Mouse (Mus musculus) small intestine, adult 2 months (tissue): ENCODE results near the gene Rhbdd2. TPM values are rescaled to one million over a fixed set of nuclear protein-coding genes. Genes with fewer than 3 reads are reported as not detected.
"Not testable (repeated sequence)": the region's sequence is repeated elsewhere in the genome, so short reads cannot be mapped to it uniquely, and the experiment has no call there.

Experiments
- H3K27ac ChIP-seq: fragments of 200-500 bp; 2 replicates; pipeline ENCODE4 v1.5.1; 2012; ENCODE audit warnings: low read depth, low read length, control low read depth, inconsistent platforms; ENCODE audit not compliant: insufficient read depth
- H3K27me3 ChIP-seq: fragments of 200-500 bp; 2 replicates; pipeline ENCODE4 v1.6.1; 2012; ENCODE audit warnings: mild to moderate bottlenecking, moderate library complexity, low read length, inconsistent platforms; ENCODE audit not compliant: control insufficient read depth, insufficient read depth
- H3K36me3 ChIP-seq: fragments of 200-500 bp; 2 replicates; pipeline ENCODE4 v1.6.1; 2012; ENCODE audit warnings: mild to moderate bottlenecking, low read length, control low read depth, inconsistent platforms; ENCODE audit not compliant: control insufficient read depth, insufficient read depth
- H3K4me1 ChIP-seq: fragments of 200-500 bp; 2 replicates; pipeline ENCODE4 v1.6.1; 2012; ENCODE audit warnings: low read length, inconsistent platforms, mixed read lengths; ENCODE audit not compliant: control insufficient read depth, insufficient read depth, insufficient read length
- H3K4me3 ChIP-seq: fragments of 200-500 bp; 2 replicates; pipeline ENCODE4 v1.5.1; 2012; ENCODE audit warnings: low read depth, mild to moderate bottlenecking, control low read depth, inconsistent platforms, low read length, moderate library complexity
- CTCF ChIP-seq: fragments of 200-500 bp; IDR thresholded peaks from 2 replicates; pipeline ENCODE4 v1.5.1; 2012; ENCODE audit warnings: low read depth, mild to moderate bottlenecking, control low read depth, inconsistent platforms, low read length, moderate library complexity, mixed read lengths; ENCODE audit not compliant: insufficient replicate concordance, insufficient read length; ENCODE audit errors: extremely low read depth
- POLR2A ChIP-seq: fragments of 200-500 bp; IDR thresholded peaks from 2 replicates; pipeline ENCODE4 v1.6.1; 2012; ENCODE audit warnings: low read depth, mild to moderate bottlenecking, control low read depth, inconsistent platforms, low read length, moderate library complexity
- WGBS: fragments of 180-500 bp; shearing (Covaris S2); methylation state at CpG from one replicate; pipeline ENCODE4 v1.1.7; 2018; 5-methylcytosine and 5-hydroxymethylcytosine counted together
- polyA plus RNA-seq: library from polyadenylated mRNA; depleted of rRNA; stranded (reverse); fragments of >200 nt; gene quantifications from 2 replicates; pipeline ENCODE4 v1.2.3, GENCODE M21; 2012; rRNA removed

The Rhbdd2 gene
- 13.3 and 13.4 TPM in 2 replicates for polyA plus RNA-seq

DNA sequence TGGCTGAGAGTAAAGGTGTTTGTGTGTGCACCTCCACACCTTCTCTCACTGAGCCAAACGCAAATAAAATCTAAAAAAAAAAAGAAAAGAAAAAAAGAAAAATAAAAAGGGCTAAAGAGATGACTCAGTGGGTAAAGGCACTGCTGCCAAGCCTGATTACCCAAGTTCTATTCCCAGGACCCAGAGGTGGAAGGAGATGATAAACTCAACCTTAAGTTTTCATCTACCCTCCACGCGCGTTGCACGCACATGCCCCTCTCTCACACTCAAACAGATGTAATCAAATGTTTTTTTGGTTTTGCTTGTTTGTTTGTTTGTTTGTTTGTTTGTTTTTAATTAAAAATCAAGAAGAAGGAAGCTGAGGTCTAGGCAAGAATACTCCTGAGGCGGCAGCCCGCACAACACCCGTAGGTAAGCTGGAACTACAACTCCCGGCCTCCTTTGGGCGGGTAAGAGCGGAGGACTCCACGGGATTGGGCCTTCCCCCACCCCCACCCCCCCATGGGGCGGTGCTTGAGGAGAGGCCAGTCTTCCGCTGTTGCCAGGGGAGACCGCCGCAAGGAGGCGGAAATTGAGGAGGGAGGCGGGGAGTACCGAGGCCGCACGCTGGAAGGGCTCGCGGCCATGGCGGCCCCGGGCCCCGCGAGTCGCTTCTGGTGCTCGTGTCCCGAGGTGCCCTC, at the start of gene Rhbdd2:
TSS of gene Rhbdd2 (plus strand) at position 502 of the 680 bp plus-strand sequence.
- H3K27ac ChIP-seq, result peak within 1 kb of the TSS; percentile 19
- H3K4me3 ChIP-seq, result peak within 1 kb of the TSS; percentile 96
- peaks cover 2% of the 10 kb centered on the region; the same call in 1 of the 2 replicates for H3K4me1 ChIP-seq
- no peaks in the 10 kb centered on the region for H3K27me3 ChIP-seq
- TF ChIP-seq POLR2A, result peak; percentile 47; the same call in 1 of the 2 replicates
- no peak for TF ChIP-seq CTCF
- peaks cover 7% of the 10 kb centered on the region for H3K36me3 ChIP-seq
- WGBS, result 11% methylated on average over 30 of the region's 30 CpGs

DNA sequence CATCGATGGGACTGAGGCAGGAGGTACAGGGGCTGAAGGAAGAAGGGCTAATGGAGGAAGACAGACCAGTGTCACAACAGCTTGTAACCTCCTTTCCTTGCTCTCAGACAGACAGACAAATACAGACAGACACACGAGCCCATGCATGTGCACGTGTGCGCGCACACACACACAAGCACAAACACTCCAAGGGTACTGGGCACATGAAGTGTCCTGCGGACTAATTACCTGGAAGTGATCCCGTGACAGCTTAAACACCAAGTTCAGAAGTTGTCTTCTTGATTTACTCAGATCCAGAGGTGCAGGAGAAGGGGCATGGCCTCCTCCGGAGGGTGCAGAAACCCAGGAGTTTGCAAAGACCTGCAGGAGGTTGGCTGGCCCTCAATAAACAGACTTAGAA, 46.7 kb upstream of the Rhbdd2 start:
- WGBS, result 84% methylated on average over 8 of the region's 8 CpGs
- Histone ChIP-seq H3K4me3 (no peak overlapping the region), H3K4me1 (peaks cover 25% of the 10 kb centered on the region; the same call in 1 of the 2 replicates), H3K27me3 (no peaks in the 10 kb centered on the region), H3K27ac (no peak overlapping the region), H3K36me3 (no peaks in the 10 kb centered on the region)
- TF ChIP-seq CTCF (no peak), POLR2A (no peak)

- Histone ChIP-seq H3K36me3 (no peaks in the 10 kb centered on the region), H3K4me3 (no peak overlapping the region), H3K27ac (peak overlapping the region; percentile 46; the same call in 1 of the 2 replicates), H3K4me1 (peaks cover 25% of the 10 kb centered on the region; the same call in 1 of the 2 replicates), H3K27me3 (no peaks in the 10 kb centered on the region; the same call in 1 of the 2 replicates)
- TF ChIP-seq CTCF (no peak), POLR2A (no peak)
- WGBS, result 41% methylated on average over 4 of the region's 4 CpGs
Observed at GRCm38 (mm10) chr5:135587764-135588163, 44.7 kb upstream of the Rhbdd2 start.

DNA sequence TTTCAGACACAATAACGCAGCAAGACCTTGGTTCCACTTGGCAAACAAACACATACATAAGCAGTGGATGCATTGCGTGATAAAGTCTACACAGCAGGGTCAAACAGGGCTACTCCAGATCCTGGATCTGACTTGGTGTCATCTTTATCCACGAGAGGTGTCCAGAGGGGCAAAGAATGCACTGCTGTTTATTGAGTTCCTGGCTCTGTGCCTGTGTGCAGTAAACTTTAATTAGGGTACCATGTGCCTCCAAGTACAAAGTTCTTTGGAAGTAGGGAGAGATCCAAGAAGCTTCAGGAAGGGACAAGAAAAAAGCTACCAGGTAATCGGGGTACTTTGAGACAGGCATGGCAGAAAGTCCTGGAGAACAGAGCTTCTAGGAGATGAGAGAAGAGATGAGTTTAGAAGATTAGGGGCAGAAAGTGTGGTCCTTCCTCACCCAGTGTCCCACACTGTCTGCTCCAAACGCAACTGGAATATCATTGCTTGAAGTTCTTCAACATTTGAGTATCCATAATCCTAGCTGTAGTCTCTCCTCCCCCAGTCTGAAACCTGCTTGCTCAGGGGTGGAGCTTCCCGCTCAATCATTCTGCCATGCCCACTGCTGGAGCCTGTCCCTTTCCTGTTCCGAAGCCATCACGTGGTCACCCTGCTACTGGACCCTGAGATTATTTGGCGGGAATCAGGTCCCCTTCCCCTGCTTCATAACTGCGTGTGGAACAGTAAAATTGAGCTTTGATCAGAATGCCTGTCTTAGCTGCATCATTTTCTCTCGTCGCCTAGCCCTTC, 42.2 kb upstream of the Rhbdd2 start:
- Histone ChIP-seq H3K4me3 (no peak overlapping the region), H3K27ac (peak overlapping the region; percentile 94), H3K4me1 (peaks cover 25% of the 10 kb centered on the region; the same call in 1 of the 2 replicates), H3K36me3 (no peaks in the 10 kb centered on the region), H3K27me3 (no peaks in the 10 kb centered on the region; the same call in 1 of the 2 replicates)
- 34% methylated on average over 12 of the region's 12 CpGs for WGBS
- TF ChIP-seq POLR2A (no peak), CTCF (no peak)

DNA sequence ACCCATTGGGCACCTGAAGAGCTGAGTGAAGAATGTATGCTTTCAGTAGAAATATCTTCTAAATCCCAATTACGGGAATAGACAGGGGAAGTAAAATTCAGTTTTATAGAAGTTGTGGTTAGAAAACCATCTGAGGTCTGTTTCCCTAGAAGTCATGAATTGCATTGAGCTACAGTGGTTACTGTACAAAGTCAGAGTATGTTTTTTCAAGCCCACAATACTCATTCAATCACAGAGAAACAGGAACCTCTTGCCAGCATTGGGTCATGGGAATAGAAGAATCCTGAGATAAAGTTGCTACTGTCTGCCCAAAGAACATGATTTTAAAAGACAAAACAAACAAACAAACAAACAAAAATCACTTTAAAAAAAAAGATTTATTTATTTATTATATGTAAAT, 27.8 kb upstream of the Rhbdd2 start:
- not testable (repeated sequence) for H3K27ac ChIP-seq, H3K4me3 ChIP-seq, H3K4me1 ChIP-seq, H3K36me3 ChIP-seq, H3K27me3 ChIP-seq
- no CpG with 5 or more reads among the region's 1 CpGs for WGBS

DNA sequence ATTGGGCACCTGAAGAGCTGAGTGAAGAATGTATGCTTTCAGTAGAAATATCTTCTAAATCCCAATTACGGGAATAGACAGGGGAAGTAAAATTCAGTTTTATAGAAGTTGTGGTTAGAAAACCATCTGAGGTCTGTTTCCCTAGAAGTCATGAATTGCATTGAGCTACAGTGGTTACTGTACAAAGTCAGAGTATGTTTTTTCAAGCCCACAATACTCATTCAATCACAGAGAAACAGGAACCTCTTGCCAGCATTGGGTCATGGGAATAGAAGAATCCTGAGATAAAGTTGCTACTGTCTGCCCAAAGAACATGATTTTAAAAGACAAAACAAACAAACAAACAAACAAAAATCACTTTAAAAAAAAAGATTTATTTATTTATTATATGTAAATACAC, 25.7 kb upstream of the Rhbdd2 start:
- not testable (repeated sequence) for H3K27ac ChIP-seq, H3K27me3 ChIP-seq, H3K36me3 ChIP-seq, H3K4me3 ChIP-seq, H3K4me1 ChIP-seq
- no CpG with 5 or more reads among the region's 1 CpGs for WGBS

DNA sequence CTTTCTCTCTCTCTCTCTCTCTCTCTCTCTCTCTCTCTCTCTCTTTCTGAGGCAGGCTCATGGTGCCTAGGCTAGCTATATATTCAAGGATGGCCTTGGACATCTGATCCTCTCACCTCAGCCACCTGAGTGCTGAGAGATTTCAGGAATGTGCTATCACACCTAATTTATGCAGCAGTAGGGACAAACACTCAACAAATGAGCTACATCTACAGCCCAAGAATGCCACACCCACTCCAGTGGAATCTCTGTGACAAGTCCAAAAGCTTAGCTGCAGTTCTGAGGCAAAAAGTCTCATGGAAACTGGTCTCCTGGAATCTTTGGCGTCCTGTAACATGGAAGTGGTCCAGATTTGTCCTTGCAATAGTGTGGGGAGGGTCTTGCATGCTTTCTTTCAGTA, 24.8 kb upstream of the Rhbdd2 start:
- Histone ChIP-seq H3K27ac (no peak overlapping the region), H3K27me3 (peaks cover 3% of the 10 kb centered on the region; the same call in 1 of the 2 replicates), H3K36me3 (no peaks in the 10 kb centered on the region), H3K4me3 (no peak overlapping the region), H3K4me1 (peaks cover 2% of the 10 kb centered on the region; the same call in 1 of the 2 replicates)
- no peak for TF ChIP-seq POLR2A
- TF ChIP-seq CTCF, result no peak
- 46% methylated on average over 1 of the region's 1 CpGs for WGBS
